Mouse (Mus musculus) midbrain, embryonic 14.5 days (tissue): ENCODE results near the gene Tmem214. TPM values are rescaled to one million over a fixed set of nuclear protein-coding genes. Genes with fewer than 3 reads are reported as not detected.

ENCODE experiments used
- ATAC-seq: fragments of 200-750 bp; cut with Nextera tagmentation; 2 replicates; pipeline ENCODE4 v1.8.0; 2017; ENCODE audit warnings: moderate number of reproducible peaks, moderate library complexity; ENCODE audit not compliant: low FRiP score, low TSS enrichment
- DNase-seq: peaks from one replicate; pipeline ENCODE4 v3.0.0-alpha.2; 2015
- H3K27ac ChIP-seq: fragments of 300-500 bp; sonication (generic); replicated peaks from 2 replicates; pipeline ENCODE4 v1.5.1; 2014; ENCODE audit warnings: mild to moderate bottlenecking, low read depth, low read length, moderate library complexity
- H3K27me3 ChIP-seq: fragments of 300-500 bp; sonication (generic); 2 replicates; pipeline ENCODE4 v1.6.1; 2014; ENCODE audit warnings: low read length, control low read depth, mixed read lengths; ENCODE audit not compliant: control insufficient read depth, insufficient read depth
- H3K36me3 ChIP-seq: fragments of 300-500 bp; sonication (generic); 2 replicates; pipeline ENCODE4 v1.6.1; 2014; ENCODE audit warnings: low read length, control low read depth; ENCODE audit not compliant: control insufficient read depth, insufficient read depth
- H3K4me1 ChIP-seq: fragments of 300-500 bp; sonication (generic); 2 replicates; pipeline ENCODE4 v1.6.1; 2014; ENCODE audit warnings: mild to moderate bottlenecking, antibody characterized with exemption, low read length, control low read depth; ENCODE audit not compliant: control insufficient read depth, insufficient read depth
- H3K4me2 ChIP-seq: fragments of 300-500 bp; sonication (generic); 2 replicates; pipeline ENCODE4 v1.6.1; 2014; ENCODE audit warnings: mild to moderate bottlenecking, low read length, moderate library complexity
- H3K4me3 ChIP-seq: fragments of 300-500 bp; sonication (generic); replicated peaks from 2 replicates; pipeline ENCODE4 v1.5.1; 2014; ENCODE audit warnings: low read depth, low read length
- H3K9ac ChIP-seq: fragments of 300-500 bp; sonication (generic); replicated peaks from 2 replicates; pipeline ENCODE4 v1.6.1; 2014; ENCODE audit warnings: mild to moderate bottlenecking, low read length, moderate library complexity
- H3K9me3 ChIP-seq: fragments of 300-500 bp; sonication (generic); 2 replicates; pipeline ENCODE4 v1.6.1; 2016; ENCODE audit warnings: low read length, control low read depth, mixed read lengths; ENCODE audit not compliant: control insufficient read depth
- WGBS: fragments of 180-500 bp; shearing (Covaris S2); extraction: QIAGEN DNeasy Blood & Tissue Kit; methylation state at CpG from one replicate; pipeline ENCODE4 v1.1.7; 2014; 5-methylcytosine and 5-hydroxymethylcytosine counted together
- polyA plus RNA-seq: library from polyadenylated mRNA; unstranded; fragments of >200 nt; fragmentation: Nextera tagmentation; extraction: Ambion mirVana; gene quantifications from 2 replicates; pipeline ENCODE4 v1.2.1, GENCODE M21; 2014

The Tmem214 gene
- polyA plus RNA-seq, 1 experiment from 2014 or later = 46.7 TPM

DNA sequence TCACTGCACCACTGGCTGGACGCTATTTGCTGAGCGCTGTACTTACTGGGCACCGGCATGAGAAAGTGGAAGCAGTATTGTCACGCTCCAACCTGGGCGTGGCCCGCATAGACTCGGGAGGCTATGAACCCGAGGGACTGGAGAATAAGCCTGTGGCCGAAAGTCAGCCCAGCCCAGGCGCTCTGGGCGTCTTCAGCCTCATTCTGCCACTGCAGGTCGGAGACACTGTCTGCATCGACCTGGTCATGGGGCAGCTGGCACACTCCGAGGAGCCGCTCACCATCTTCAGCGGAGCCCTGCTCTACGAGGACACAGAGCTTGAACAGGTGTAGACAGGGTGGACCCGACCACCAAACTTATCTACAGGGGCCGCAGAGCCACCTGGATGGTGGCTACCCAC, 52.8 kb downstream of the Tmem214 start:
- no peaks in the 10 kb centered on the region; the same call in 1 of the 2 replicates for H3K27me3 ChIP-seq
- no peak overlapping the region for H3K4me3 ChIP-seq
- no peak for DNase-seq
- ATAC-seq = no peak
- no peak overlapping the region for H3K9ac ChIP-seq
- H3K27ac ChIP-seq = no peak overlapping the region
- H3K36me3 ChIP-seq = no peaks in the 10 kb centered on the region
- peak overlapping the region; percentile 81; the same call in 1 of the 2 replicates for H3K4me2 ChIP-seq
- WGBS = 59% methylated on average over 19 of the region's 19 CpGs
- no peaks in the 10 kb centered on the region for H3K9me3 ChIP-seq
- peaks cover 11% of the 10 kb centered on the region for H3K4me1 ChIP-seq

GRCm38 (mm10) chr5:30921256-30922033, 53.6 kb downstream of the Tmem214 start, which contains the start of gene Khk:
Gene Khk, plus strand, starts transcription at chr5:30921431.
- peak; percentile 95 for DNase-seq
- under 1% methylated on average over 39 of the region's 40 CpGs for WGBS
- ATAC-seq = peak; percentile 73
- Histone ChIP-seq H3K4me2 (peak within 1 kb of the TSS; percentile 81), H3K27me3 (no peaks in the 10 kb centered on the region; the same call in 1 of the 2 replicates), H3K9me3 (no peaks in the 10 kb centered on the region), H3K36me3 (no peaks in the 10 kb centered on the region), H3K4me1 (peaks cover 9% of the 10 kb centered on the region), H3K27ac (peak within 1 kb of the TSS; percentile 45; the same call in 1 of the 2 replicates), H3K4me3 (peak within 1 kb of the TSS; percentile 42), H3K9ac (peak within 1 kb of the TSS; percentile 64)

DNA sequence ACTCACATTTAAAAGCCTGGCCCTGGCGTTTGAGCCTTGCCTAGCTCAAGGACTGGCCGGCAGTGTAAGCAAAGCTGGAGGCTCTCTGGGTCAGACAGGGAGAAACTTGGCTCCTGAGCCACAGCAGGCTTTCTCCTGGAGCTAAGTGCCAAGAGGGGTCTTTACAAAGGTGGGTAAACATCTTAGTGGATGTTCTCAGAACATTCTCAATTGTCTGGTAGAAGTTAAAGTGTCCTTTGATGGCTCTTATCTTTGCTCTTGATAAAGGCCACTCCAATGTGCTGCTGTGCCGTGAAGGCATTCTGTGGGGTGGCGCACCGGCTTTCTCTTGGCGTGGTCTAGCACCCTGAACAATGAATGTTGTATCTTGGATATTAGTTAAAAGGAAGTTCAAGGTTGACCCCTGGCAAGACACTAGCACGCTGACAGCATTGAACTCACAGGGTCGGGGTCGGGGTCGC, 54.8 kb downstream of the Tmem214 start:
- H3K4me2 ChIP-seq = peak overlapping the region; percentile 81
- no peak for ATAC-seq

GRCm38 (mm10) chr5:30923119-30923518, 55.3 kb downstream of the Tmem214 start:
- no peaks in the 10 kb centered on the region for H3K36me3 ChIP-seq
- 88% methylated on average over 6 of the region's 6 CpGs for WGBS

More for the DNA sequence above, 54.8 kb downstream of the Tmem214 start:
- Histone ChIP-seq H3K4me3 (peak overlapping the region; percentile 42), H3K27ac (no peak overlapping the region), H3K36me3 (no peaks in the 10 kb centered on the region), H3K9me3 (no peaks in the 10 kb centered on the region), H3K9ac (peak overlapping the region; percentile 64; the same call in 1 of the 2 replicates), H3K4me1 (peaks cover 9% of the 10 kb centered on the region), H3K27me3 (no peaks in the 10 kb centered on the region; the same call in 1 of the 2 replicates)
- DNase-seq = no peak
- 76% methylated on average over 10 of the region's 10 CpGs for WGBS

DNA sequence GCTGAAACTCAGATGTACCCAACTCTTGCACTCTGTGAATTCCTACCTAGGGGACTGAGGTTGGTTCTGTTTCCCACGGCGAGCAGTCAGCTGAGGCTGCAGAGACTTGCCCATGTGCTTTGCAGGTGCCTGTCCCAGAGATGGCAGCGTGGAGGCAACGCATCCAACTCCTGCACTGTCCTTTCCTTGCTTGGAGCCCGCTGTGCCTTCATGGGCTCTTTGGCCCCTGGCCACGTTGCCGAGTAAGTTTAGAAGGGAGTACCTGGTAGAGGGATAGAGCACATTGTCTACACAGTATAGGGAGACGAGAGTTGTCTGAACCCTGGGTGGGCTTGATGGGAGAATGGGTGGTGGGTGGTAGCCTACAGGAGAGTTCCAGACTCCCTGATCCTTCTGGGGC, 56.8 kb downstream of the Tmem214 start:
- Histone ChIP-seq H3K4me2 (no peak overlapping the region), H3K27ac (no peak overlapping the region), H3K4me1 (peaks cover 15% of the 10 kb centered on the region), H3K36me3 (no peaks in the 10 kb centered on the region), H3K27me3 (no peaks in the 10 kb centered on the region; the same call in 1 of the 2 replicates), H3K4me3 (no peak overlapping the region), H3K9ac (no peak overlapping the region), H3K9me3 (no peaks in the 10 kb centered on the region)
- DNase-seq = no peak
- ATAC-seq = no peak
- WGBS = 79% methylated on average over 8 of the region's 8 CpGs

More at GRCm38 (mm10) chr5:30923119-30923518, 55.3 kb downstream of the Tmem214 start:
- H3K4me3 ChIP-seq = no peak overlapping the region
- ATAC-seq (no peak), DNase-seq (no peak)
- no peaks in the 10 kb centered on the region; the same call in 1 of the 2 replicates for H3K27me3 ChIP-seq
- H3K9ac ChIP-seq = no peak overlapping the region
- no peak overlapping the region for H3K4me2 ChIP-seq
- no peaks in the 10 kb centered on the region for H3K9me3 ChIP-seq
- H3K4me1 ChIP-seq = peaks cover 14% of the 10 kb centered on the region
- H3K27ac ChIP-seq = no peak overlapping the region

DNA sequence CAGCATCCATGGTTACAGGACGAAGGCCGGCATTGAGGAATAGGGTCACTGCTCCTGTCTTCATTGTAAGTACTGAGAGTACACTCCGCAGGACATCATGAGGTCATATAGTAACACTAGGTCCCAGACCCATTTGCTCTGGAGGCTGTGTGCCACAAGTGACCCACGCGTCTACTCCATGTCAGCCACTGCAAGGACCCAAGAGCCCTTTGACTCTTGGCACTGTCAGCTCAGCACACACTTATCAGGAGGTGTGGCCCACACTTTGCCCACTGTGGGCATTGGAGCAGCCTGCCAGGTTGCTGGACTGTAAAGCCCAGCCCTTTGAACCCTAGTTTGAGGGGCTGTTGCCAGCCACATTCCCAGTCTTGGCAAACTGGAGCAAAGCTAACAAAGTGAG, 57.4 kb downstream of the Tmem214 start:
- H3K4me1 ChIP-seq = peaks cover 15% of the 10 kb centered on the region
- DNase-seq (no peak), ATAC-seq (no peak)
- H3K27ac ChIP-seq = no peak overlapping the region
- H3K9ac ChIP-seq = no peak overlapping the region
- H3K4me2 ChIP-seq = no peak overlapping the region
- H3K4me3 ChIP-seq = no peak overlapping the region
- H3K27me3 ChIP-seq = no peaks in the 10 kb centered on the region; the same call in 1 of the 2 replicates
- no peaks in the 10 kb centered on the region for H3K9me3 ChIP-seq
- no peaks in the 10 kb centered on the region for H3K36me3 ChIP-seq
- WGBS = 93% methylated on average over 5 of the region's 5 CpGs

DNA sequence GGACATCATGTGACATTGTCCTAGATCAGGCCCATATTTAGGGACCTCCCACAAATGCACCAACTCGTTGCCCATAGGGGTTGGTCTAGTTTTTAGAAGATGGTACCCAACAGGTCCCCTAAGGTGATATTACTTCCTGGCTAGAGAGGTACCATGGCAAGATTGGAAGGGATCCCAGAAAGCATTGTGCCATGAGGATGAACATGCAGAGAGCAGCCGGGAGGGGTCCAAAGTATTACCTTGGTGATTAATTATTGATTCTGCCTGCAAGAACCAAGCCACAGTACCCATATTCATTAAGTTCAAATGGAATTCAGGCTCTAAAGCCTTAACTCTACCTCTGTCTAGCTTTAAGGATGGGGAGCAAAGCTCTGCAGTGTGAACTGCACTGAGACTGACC, 58.3 kb downstream of the Tmem214 start:
- Histone ChIP-seq H3K4me3 (no peak overlapping the region), H3K9me3 (no peaks in the 10 kb centered on the region), H3K27ac (no peak overlapping the region), H3K27me3 (no peaks in the 10 kb centered on the region; the same call in 1 of the 2 replicates), H3K4me1 (peaks cover 15% of the 10 kb centered on the region), H3K4me2 (no peak overlapping the region), H3K9ac (no peak overlapping the region), H3K36me3 (no peaks in the 10 kb centered on the region)
- ATAC-seq (no peak), DNase-seq (no peak)
- WGBS = 83% methylated on average over 2 of the region's 2 CpGs

- Histone ChIP-seq H3K4me2 (peak overlapping the region; percentile 43), H3K4me3 (no peak overlapping the region), H3K27ac (no peak overlapping the region), H3K9ac (no peak overlapping the region), H3K36me3 (no peaks in the 10 kb centered on the region), H3K9me3 (no peaks in the 10 kb centered on the region), H3K27me3 (no peaks in the 10 kb centered on the region), H3K4me1 (peaks cover 6% of the 10 kb centered on the region; the same call in 1 of the 2 replicates)
- 41% methylated on average over 7 of the region's 7 CpGs for WGBS
- ATAC-seq (peak; percentile 43; the same call in 1 of the 2 replicates), DNase-seq (peak; percentile 80)
Observed at GRCm38 (mm10) chr5:30927945-30928529, 60.2 kb downstream of the Tmem214 start.
